Mouse (Mus musculus): ENCODE results near the gene Nfia. TPM values are rescaled to one million over a fixed set of nuclear protein-coding genes. Genes with fewer than 3 reads are reported as not detected.
A peak's percentile ranks its signal among the peaks of the same experiment; 100 is the strongest.

Nfia gene
- polyA plus RNA-seq, 1 experiment from 2014 or later = 51.0 TPM

DNA sequence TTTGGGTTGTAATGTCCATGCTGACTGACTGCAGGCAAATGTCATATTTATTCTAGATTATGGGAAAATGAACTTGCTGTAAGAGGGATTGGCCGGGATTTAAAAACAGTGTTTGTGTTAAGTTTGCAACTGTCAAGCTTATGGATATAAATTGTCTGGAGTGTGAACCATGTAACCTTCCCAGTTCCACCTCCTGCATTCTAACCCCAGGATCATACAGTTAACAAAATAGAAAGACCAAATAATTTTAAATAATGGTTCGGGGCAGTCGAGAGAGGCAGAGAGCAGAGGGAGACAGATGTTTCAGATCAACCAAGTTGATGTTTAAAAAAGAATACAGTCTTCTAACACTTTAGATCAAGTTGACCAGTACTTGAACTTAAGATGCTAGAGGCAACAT is 290.7 kb downstream of the Nfia start:
- Histone ChIP-seq H3K4me3 (no peak overlapping the region), H3K4me1 (no peaks in the 10 kb centered on the region), H3K4me2 (replicated peaks) (no peak overlapping the region), H3K9me3 (no peaks in the 10 kb centered on the region), H3K27ac (no peak overlapping the region), H3K36me3 (peaks cover 22% of the 10 kb centered on the region), H3K27me3 (no peaks in the 10 kb centered on the region), H3K9ac (no peak overlapping the region)
- ATAC-seq (ENCODE audit: insufficient number of reproducible peaks, insufficient read depth, low FRiP score, low TSS enrichment) = no peak
- 48% methylated on average over 3 of the region's 3 CpGs for WGBS

DNA sequence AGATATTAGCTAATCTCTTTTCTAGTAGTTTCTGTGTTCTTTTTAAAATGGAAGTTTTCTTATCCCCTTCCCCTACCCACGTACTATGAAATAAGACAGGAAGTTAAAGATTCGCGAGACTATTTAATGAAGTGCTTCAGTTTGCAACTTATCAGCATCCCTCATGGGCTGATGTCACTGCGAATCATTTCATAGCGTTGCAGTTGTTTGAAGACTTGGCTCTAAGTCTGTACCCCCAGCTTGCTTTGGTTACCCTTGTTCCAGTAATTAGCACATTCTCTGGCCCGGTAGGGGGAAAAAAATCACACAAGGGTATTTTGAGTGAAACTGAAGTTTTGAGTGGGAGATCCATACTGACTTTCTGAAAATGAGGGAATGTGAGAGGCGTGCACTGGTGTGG is 303.6 kb downstream of the Nfia start:
- H3K27ac ChIP-seq = no peak overlapping the region
- H3K9me3 ChIP-seq = no peaks in the 10 kb centered on the region
- 0 out of 2 replicates have a peak, but pooled peaks cover 2% of the 10 kb centered on the region for H3K36me3 ChIP-seq
- WGBS = 69% methylated on average over 7 of the region's 7 CpGs
- no peaks in the 10 kb centered on the region for H3K27me3 ChIP-seq
- H3K4me3 ChIP-seq = no peak overlapping the region
- 0 out of 2 replicates have a peak, but pooled peaks cover 3% of the 10 kb centered on the region for H3K4me1 ChIP-seq
- no peak for ATAC-seq (ENCODE audit: insufficient number of reproducible peaks, insufficient read depth, low FRiP score, low TSS enrichment)
- H3K4me2 ChIP-seq (replicated peaks) = no peak overlapping the region
- no peak overlapping the region for H3K9ac ChIP-seq

DNA sequence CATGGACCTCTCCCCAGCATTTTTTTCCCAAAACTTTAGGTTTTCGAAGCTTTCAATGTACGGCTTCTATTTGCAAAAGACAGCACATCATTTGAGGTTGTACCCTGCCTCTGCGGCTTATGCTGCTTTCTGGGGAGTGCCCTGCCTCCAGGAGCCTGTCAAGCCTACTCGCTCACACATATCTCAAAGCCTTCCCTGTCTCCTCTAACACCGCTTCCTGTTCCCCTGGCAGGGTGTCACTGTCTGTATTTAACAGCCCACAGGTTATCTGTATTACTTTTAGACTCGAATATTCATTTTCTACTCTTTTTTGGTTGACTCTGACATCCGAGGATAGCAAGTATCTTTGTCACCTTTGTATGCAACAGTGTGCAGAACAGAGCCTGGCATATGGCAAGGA is 304.1 kb downstream of the Nfia start:
- ATAC-seq (ENCODE audit: insufficient number of reproducible peaks, insufficient read depth, low FRiP score, low TSS enrichment) = no peak
- Histone ChIP-seq H3K4me2 (replicated peaks) (no peak overlapping the region), H3K27me3 (no peaks in the 10 kb centered on the region), H3K9me3 (no peaks in the 10 kb centered on the region), H3K27ac (no peak overlapping the region), H3K9ac (no peak overlapping the region), H3K4me3 (no peak overlapping the region), H3K36me3 (peaks cover 8% of the 10 kb centered on the region; the same call in 1 of the 2 replicates), H3K4me1 (0 out of 2 replicates have a peak, but pooled peaks cover 5% of the 10 kb centered on the region)
- 74% methylated on average over 7 of the region's 7 CpGs for WGBS

DNA sequence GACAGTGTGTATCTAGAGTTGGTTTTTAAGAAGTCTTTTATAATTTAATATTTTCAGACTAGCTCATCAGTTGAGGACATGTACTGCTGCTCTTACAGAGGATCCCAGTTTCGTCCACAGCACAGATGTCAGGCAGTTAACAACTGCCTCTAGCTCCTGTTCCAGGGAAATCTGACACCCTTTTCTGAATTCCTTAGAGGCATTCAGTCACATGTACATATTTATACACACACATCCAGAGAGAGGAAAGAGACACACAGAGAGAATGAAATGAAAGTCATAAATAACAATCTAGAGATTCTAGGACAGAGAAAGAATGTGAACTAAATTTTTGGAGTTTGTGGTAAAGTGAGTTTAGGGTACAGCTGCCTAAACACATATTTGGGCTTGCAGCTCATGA is 308.1 kb downstream of the Nfia start:
- H3K27me3 ChIP-seq = no peaks in the 10 kb centered on the region
- 24% methylated on average over 1 of the region's 1 CpGs for WGBS
- 0 out of 2 replicates have a peak, but pooled peaks cover 8% of the 10 kb centered on the region for H3K4me1 ChIP-seq

DNA sequence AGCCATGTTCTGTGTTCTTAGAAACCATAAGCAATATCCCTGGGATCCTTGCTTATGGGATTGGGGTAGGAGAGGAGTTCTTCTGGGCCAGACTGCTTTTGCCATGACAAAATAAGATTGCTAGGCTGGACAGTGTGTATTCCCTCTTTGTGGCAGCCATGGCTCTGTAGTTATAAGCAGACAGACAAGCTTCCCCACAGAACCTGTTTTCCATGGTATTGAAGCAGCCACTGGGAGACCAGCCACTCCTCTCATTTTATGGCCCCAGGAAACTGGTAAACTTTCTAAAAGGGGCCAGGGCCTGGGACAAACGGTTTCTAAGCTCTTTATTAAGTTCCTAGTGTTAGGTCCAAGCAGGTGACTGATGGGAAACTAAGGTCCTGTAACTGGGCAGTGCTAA is 309.4 kb downstream of the Nfia start:
- peaks cover 19% of the 10 kb centered on the region for H3K36me3 ChIP-seq
- no peak overlapping the region for H3K4me3 ChIP-seq
- no peak overlapping the region for H3K4me2 ChIP-seq (replicated peaks)
- H3K4me1 ChIP-seq = peaks cover 12% of the 10 kb centered on the region
- H3K27me3 ChIP-seq = no peaks in the 10 kb centered on the region
- H3K27ac ChIP-seq = no peak overlapping the region
- WGBS = 50% methylated on average over 1 of the region's 1 CpGs
- H3K9ac ChIP-seq = no peak overlapping the region
- ATAC-seq (ENCODE audit: insufficient number of reproducible peaks, insufficient read depth, low FRiP score, low TSS enrichment) = no peak
- no peaks in the 10 kb centered on the region for H3K9me3 ChIP-seq

More for the DNA sequence above, 308.1 kb downstream of the Nfia start:
- Histone ChIP-seq H3K9me3 (no peaks in the 10 kb centered on the region), H3K4me3 (no peak overlapping the region), H3K27ac (no peak overlapping the region), H3K36me3 (peaks cover 19% of the 10 kb centered on the region), H3K4me2 (replicated peaks) (no peak overlapping the region), H3K9ac (no peak overlapping the region)
- ATAC-seq (ENCODE audit: insufficient number of reproducible peaks, insufficient read depth, low FRiP score, low TSS enrichment) = no peak

DNA sequence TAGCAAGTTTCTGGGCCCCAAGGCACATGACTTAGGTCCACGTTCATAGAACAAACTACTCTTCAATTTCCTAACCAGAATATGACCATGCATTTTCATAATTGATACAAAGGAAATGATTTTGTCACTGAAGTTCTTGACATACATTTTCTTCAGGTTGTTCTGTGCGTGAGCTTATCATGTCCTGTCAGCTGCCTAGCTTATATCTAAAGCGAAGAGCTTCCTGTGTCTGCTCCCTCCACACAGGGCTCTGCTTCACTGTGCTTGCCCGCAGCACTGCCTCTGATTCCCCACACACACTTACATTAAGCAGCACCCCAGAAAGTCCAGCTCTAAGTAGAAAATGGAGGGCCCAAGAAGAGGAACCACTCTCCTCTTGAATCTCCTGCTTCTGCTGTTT is 310.0 kb downstream of the Nfia start:
- no peak overlapping the region for H3K4me3 ChIP-seq
- H3K36me3 ChIP-seq = peaks cover 19% of the 10 kb centered on the region
- H3K4me2 ChIP-seq (replicated peaks) = no peak overlapping the region
- H3K27ac ChIP-seq = no peak overlapping the region
- no peak overlapping the region for H3K9ac ChIP-seq
- H3K27me3 ChIP-seq = no peaks in the 10 kb centered on the region
- 82% methylated on average over 4 of the region's 4 CpGs for WGBS
- no peak for ATAC-seq (ENCODE audit: insufficient number of reproducible peaks, insufficient read depth, low FRiP score, low TSS enrichment)
- no peaks in the 10 kb centered on the region for H3K9me3 ChIP-seq
- H3K4me1 ChIP-seq = peaks cover 15% of the 10 kb centered on the region

DNA sequence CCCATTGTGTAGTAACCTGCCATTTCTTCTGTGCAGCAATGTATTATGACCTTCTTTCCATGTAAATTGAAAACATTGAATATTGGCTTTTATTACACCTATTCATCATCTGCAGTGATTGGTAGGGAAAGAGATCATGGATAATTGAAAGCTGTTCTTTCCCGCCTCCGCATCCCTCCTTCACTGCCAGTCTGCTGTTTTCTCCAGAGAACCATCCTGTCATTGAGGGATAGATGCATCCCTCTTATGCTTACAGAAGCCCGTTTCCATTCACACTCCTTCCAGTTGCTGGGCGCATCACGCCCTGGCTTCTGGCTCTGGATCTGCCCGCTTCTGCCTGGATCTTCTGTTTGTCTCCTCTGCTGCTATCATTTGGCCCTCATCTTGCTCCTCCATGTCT is 312.5 kb downstream of the Nfia start:
- ATAC-seq (ENCODE audit: insufficient number of reproducible peaks, insufficient read depth, low FRiP score, low TSS enrichment) = no peak
- Histone ChIP-seq H3K27ac (no peak overlapping the region), H3K4me2 (replicated peaks) (no peak overlapping the region), H3K27me3 (no peaks in the 10 kb centered on the region), H3K9me3 (no peaks in the 10 kb centered on the region), H3K9ac (no peak overlapping the region), H3K4me1 (peaks cover 15% of the 10 kb centered on the region), H3K36me3 (peaks cover 19% of the 10 kb centered on the region), H3K4me3 (no peak overlapping the region)
- 91% methylated on average over 6 of the region's 6 CpGs for WGBS

DNA sequence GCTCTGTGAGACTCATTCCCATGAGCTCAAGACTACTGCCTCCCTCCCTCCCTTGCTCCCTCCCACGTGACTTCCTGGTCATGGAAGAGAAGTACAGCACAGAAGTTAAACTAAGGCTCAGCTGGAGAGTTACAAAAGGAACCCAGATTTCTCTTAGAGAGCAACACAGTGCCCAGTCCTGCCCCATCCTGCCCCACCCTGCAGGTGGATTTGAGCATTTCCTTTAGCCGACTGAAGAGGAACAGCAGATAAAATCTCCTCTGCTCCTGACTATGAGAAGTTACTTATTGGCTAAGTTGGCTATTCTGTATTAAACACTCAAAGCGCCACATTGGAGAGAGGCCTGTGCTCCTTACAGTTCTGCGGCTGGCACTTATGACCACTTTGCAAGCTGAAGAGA is 314.4 kb downstream of the Nfia start:
- WGBS = 68% methylated on average over 4 of the region's 4 CpGs

DNA sequence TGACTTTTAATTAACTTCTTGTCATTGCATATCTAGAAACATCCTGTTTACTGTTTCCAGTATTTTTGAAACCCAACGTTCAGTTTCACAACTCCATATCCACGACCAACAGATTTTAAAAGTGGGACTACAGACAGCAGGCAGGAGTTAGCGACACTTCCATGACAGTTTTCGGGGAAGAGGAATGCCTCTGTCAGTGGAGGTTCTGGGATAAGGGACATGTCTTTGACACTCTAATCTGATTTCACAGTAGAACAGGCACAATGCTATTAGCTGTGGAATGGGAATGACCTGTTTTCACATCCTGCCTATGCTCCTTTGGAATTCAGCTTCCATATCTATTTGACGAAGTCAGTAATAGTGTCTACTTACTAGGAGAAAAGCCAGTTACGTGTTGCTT is 317.5 kb downstream of the Nfia start:
- Histone ChIP-seq H3K4me2 (replicated peaks) (no peak overlapping the region), H3K9ac (no peak overlapping the region), H3K27me3 (no peaks in the 10 kb centered on the region), H3K9me3 (no peaks in the 10 kb centered on the region), H3K4me3 (no peak overlapping the region), H3K27ac (no peak overlapping the region), H3K36me3 (0 out of 2 replicates have a peak, but pooled peaks cover 3% of the 10 kb centered on the region), H3K4me1 (peaks cover 13% of the 10 kb centered on the region)
- 71% methylated on average over 6 of the region's 6 CpGs for WGBS
- ATAC-seq (ENCODE audit: insufficient number of reproducible peaks, insufficient read depth, low FRiP score, low TSS enrichment) = no peak

More for the DNA sequence above, 314.4 kb downstream of the Nfia start:
- peaks cover 13% of the 10 kb centered on the region for H3K4me1 ChIP-seq
- H3K36me3 ChIP-seq = peaks cover 8% of the 10 kb centered on the region; the same call in 1 of the 2 replicates
- no peak overlapping the region for H3K4me2 ChIP-seq (replicated peaks)
- H3K4me3 ChIP-seq = no peak overlapping the region
- no peaks in the 10 kb centered on the region for H3K9me3 ChIP-seq
- no peak for ATAC-seq (ENCODE audit: insufficient number of reproducible peaks, insufficient read depth, low FRiP score, low TSS enrichment)
- H3K27ac ChIP-seq = no peak overlapping the region
- no peak overlapping the region for H3K9ac ChIP-seq
- H3K27me3 ChIP-seq = no peaks in the 10 kb centered on the region

DNA sequence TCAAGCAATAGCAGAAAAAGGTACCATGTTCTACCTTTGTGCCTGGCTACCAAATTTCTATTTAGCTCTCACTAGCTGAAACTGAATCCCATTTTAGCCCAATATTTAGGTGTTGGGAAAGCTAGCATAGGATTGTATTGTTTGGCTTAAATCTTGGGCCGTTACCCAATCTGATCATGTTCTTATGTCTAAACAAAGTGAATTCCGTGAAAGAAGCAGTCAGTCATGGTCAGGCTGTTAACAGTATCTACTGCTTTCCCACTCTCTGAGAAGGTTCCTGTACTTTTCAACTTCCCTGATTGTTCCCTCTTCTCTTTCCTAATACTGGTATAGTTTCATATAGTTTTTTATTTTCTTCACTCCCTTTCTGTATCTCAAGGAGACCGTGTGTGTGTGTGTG is 318.1 kb downstream of the Nfia start:
- H3K9me3 ChIP-seq = no peaks in the 10 kb centered on the region
- H3K9ac ChIP-seq = no peak overlapping the region
- 71% methylated on average over 3 of the region's 3 CpGs for WGBS
- H3K27ac ChIP-seq = no peak overlapping the region
- no peak overlapping the region for H3K4me2 ChIP-seq (replicated peaks)
- H3K4me3 ChIP-seq = no peak overlapping the region
- no peaks in the 10 kb centered on the region for H3K27me3 ChIP-seq
- H3K4me1 ChIP-seq = peaks cover 10% of the 10 kb centered on the region
- ATAC-seq (ENCODE audit: insufficient number of reproducible peaks, insufficient read depth, low FRiP score, low TSS enrichment) = no peak
- H3K36me3 ChIP-seq = 0 out of 2 replicates have a peak, but pooled peaks cover 3% of the 10 kb centered on the region

DNA sequence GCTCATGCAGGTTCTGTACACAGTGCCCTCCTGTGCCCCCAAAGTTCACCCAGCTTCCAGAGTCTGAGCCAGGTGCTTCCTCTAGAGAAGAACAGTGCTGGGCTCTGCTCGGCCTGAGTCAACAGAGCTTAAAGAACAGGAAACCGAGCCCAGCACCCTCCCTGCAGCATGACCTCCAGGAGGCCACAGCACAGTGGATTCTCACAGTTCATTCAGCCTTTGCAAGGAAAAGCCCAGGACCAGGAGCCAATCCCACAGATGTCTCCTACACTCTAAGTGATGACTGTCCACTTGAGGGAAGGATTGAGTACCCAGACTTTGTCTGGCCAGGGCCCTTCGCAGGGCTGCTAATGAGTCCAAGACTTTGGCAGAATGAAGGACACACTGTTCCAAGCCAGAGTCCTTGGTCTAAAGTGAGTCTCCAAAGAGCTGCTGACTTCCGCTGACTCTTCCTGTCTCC is 318.9 kb downstream of the Nfia start:
- Histone ChIP-seq H3K4me1 (peaks cover 10% of the 10 kb centered on the region), H3K36me3 (0 out of 2 replicates have a peak, but pooled peaks cover 3% of the 10 kb centered on the region), H3K9ac (no peak overlapping the region), H3K27me3 (no peaks in the 10 kb centered on the region), H3K4me3 (no peak overlapping the region), H3K9me3 (no peaks in the 10 kb centered on the region), H3K27ac (peak overlapping the region; percentile 61; the same call in 1 of the 2 replicates), H3K4me2 (replicated peaks) (no peak overlapping the region)
- ATAC-seq (ENCODE audit: insufficient number of reproducible peaks, insufficient read depth, low FRiP score, low TSS enrichment) = peak; percentile 32; the same call in 1 of the 2 replicates
- WGBS = 51% methylated on average over 4 of the region's 4 CpGs

DNA sequence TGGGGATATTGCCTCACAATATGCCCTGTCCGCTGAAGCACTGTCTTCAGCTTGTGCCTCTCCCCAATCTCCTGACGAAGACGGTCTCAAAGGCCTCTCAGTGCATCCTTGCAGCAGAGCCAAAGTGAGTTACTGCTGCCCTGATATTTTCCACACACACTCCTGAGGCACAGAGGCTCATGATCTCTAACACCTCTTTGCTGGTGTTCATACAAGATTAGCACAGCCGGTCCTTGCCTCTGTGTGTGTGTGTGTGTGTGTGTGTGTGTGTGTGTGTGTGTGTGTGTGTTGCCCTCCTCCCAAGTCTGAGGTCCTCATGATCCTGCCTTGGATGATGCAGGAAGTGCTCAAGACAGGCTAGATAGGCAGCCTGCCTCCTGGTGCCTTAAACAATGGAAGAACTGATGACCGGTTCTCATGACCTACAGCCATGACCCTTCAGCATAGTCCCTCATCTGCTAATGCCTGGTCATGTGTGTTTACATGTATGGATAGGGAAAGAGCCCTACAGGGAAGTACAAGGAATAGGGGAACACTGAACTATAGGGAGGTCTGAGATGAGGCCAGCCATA is 319.5 kb downstream of the Nfia start:
- Histone ChIP-seq H3K4me1 (peaks cover 6% of the 10 kb centered on the region), H3K9me3 (no peaks in the 10 kb centered on the region), H3K4me3 (no peak overlapping the region), H3K36me3 (0 out of 2 replicates have a peak, but pooled peaks cover 3% of the 10 kb centered on the region), H3K9ac (no peak overlapping the region), H3K27me3 (no peaks in the 10 kb centered on the region), H3K27ac (peak overlapping the region; percentile 61; the same call in 1 of the 2 replicates), H3K4me2 (replicated peaks) (no peak overlapping the region)
- 83% methylated on average over 5 of the region's 5 CpGs for WGBS
- ATAC-seq (ENCODE audit: insufficient number of reproducible peaks, insufficient read depth, low FRiP score, low TSS enrichment) = no peak
